In genomic region chr7:143726396-143726795, GRCm38 (mm10) we compare ENCODE assay signal across 1 mouse cellular context.
TF ChIP-seq lines count a peak whose summit lies in the region.

No protein-coding gene starts in this region.

TF ChIP-seq in MEL, 35 proteins besides CTCF, POLR2A, EP300 and RAD21:
- TF ChIP-seq GABPA (IDR thresholded peaks at IDR 0.05; ENCODE audit: low read depth, low read length) (no peak), SIN3A (IDR thresholded peaks at IDR 0.05; ENCODE audit: low read length) (no peak), ZC3H11A (IDR thresholded peaks at IDR 0.05; ENCODE audit: low read depth, low read length) (no peak), MYC (IDR thresholded peaks at IDR 0.05; ENCODE audit: low read depth, low read length) (no peak), NELFE (IDR thresholded peaks at IDR 0.05; ENCODE audit: low read depth, low read length) (no peak), ZMIZ1 (IDR thresholded peaks at IDR 0.05; ENCODE audit: low read depth, low read length) (no peak), KAT2A (conservative IDR thresholded peaks at IDR 0.05; ENCODE audit: low read depth, low read length) (no peak), ELF1 (IDR thresholded peaks at IDR 0.05; ENCODE audit: low read depth, low read length) (no peak), NRF1 (IDR thresholded peaks at IDR 0.05; ENCODE audit: insufficient read depth, low read depth, low read length, poor library complexity, severe bottlenecking) (no peak), UBTF (IDR thresholded peaks at IDR 0.05; ENCODE audit: borderline replicate concordance, insufficient read depth, low read depth, low read length) (no peak), TCF12 (IDR thresholded peaks at IDR 0.05; ENCODE audit: low read depth, low read length) (no peak), MYB (IDR thresholded peaks at IDR 0.05; ENCODE audit: low read depth, low read length) (no peak), ZKSCAN1 (IDR thresholded peaks at IDR 0.05; ENCODE audit: low read depth, low read length) (no peak), USF1 (IDR thresholded peaks at IDR 0.05; ENCODE audit: low read depth, low read length) (no peak), HCFC1 (IDR thresholded peaks at IDR 0.05; ENCODE audit: low read depth, low read length) (no peak), MXI1 (IDR thresholded peaks at IDR 0.05; ENCODE audit: low read depth, low read length) (no peak), JUND (IDR thresholded peaks at IDR 0.05; ENCODE audit: low read depth, low read length) (no peak), MEF2A (IDR thresholded peaks at IDR 0.05; ENCODE audit: extremely low read depth, insufficient replicate concordance, low read depth, low read length, poor library complexity, severe bottlenecking) (no peak), CHD2 (IDR thresholded peaks at IDR 0.05; ENCODE audit: low read length) (no peak)
